Mouse (Mus musculus) limb, embryonic 15.5 days (tissue): ENCODE measurements around the gene 1700020A23Rik. TPM values are rescaled to one million over a fixed set of nuclear protein-coding genes. Genes with fewer than 3 reads are reported as not detected.

ENCODE experiments used
- ATAC-seq: fragments of 200-750 bp; cut with Nextera tagmentation; 2 replicates; pipeline ENCODE4 v1.8.0; 2017; ENCODE audit warnings: low read depth, moderate TSS enrichment; ENCODE audit not compliant: insufficient number of reproducible peaks, low FRiP score, low TSS enrichment
- H3K27ac ChIP-seq: fragments of 300-500 bp; sonication (generic); 2 replicates; pipeline ENCODE4 v1.5.1; 2015; ENCODE audit warnings: moderate library complexity, mild to moderate bottlenecking, inconsistent platforms
- H3K27me3 ChIP-seq: fragments of 300-500 bp; sonication (generic); 2 replicates; pipeline ENCODE4 v1.6.1; 2015; ENCODE audit warnings: inconsistent platforms
- H3K36me3 ChIP-seq: fragments of 300-500 bp; sonication (generic); 2 replicates; pipeline ENCODE4 v1.6.1; 2015; ENCODE audit warnings: inconsistent platforms
- H3K4me1 ChIP-seq: fragments of 300-500 bp; sonication (generic); 2 replicates; pipeline ENCODE4 v1.6.1; 2015; ENCODE audit warnings: inconsistent platforms
- H3K4me2 ChIP-seq: fragments of 300-500 bp; sonication (generic); 2 replicates; pipeline ENCODE4 v1.6.1; 2015; ENCODE audit warnings: mild to moderate bottlenecking, inconsistent platforms
- H3K4me3 ChIP-seq: fragments of 300-500 bp; sonication (generic); 2 replicates; pipeline ENCODE4 v1.5.1; 2015; ENCODE audit warnings: mild to moderate bottlenecking, inconsistent platforms
- H3K9ac ChIP-seq: fragments of 300-500 bp; sonication (generic); 2 replicates; pipeline ENCODE4 v1.6.1; 2015; ENCODE audit warnings: inconsistent platforms
- H3K9me3 ChIP-seq: fragments of 300-500 bp; sonication (generic); 2 replicates; pipeline ENCODE4 v1.6.1; 2016; ENCODE audit warnings: inconsistent platforms
- WGBS: fragments of 180-500 bp; shearing (Covaris S2); methylation state at CpG from one replicate; pipeline ENCODE4 v1.1.7; 2015; 5-methylcytosine and 5-hydroxymethylcytosine counted together
- polyA plus RNA-seq: library from polyadenylated mRNA; unstranded; fragments of >200 nt; fragmentation: Nextera tagmentation; extraction: Ambion mirVana; gene quantifications from 2 replicates; pipeline ENCODE4 v1.2.1, GENCODE M21; 2015

1700020A23Rik gene
- polyA plus RNA-seq, 1 experiment from 2014 or later = not detected

GRCm38 (mm10) chr2:130390993-130391625 lies 13.9 kb upstream of the 1700020A23Rik start:
- Histone ChIP-seq H3K9me3 (no peaks in the 10 kb centered on the region), H3K4me2 (no peak overlapping the region), H3K9ac (no peak overlapping the region), H3K27ac (no peak overlapping the region), H3K4me1 (peaks cover 3% of the 10 kb centered on the region), H3K4me3 (no peak overlapping the region), H3K36me3 (peaks cover 54% of the 10 kb centered on the region), H3K27me3 (no peaks in the 10 kb centered on the region)
- 84% methylated on average over 11 of the region's 11 CpGs for WGBS
- ATAC-seq = no peak

GRCm38 (mm10) chr2:130392836-130393235 lies 12.2 kb upstream of the 1700020A23Rik start:
- 83% methylated on average over 3 of the region's 3 CpGs for WGBS
- Histone ChIP-seq H3K27me3 (no peaks in the 10 kb centered on the region), H3K36me3 (peaks cover 54% of the 10 kb centered on the region), H3K9me3 (no peaks in the 10 kb centered on the region), H3K27ac (no peak overlapping the region), H3K9ac (no peak overlapping the region), H3K4me3 (no peak overlapping the region), H3K4me1 (peaks cover 21% of the 10 kb centered on the region), H3K4me2 (no peak overlapping the region)
- ATAC-seq = no peak

GRCm38 (mm10) chr2:130395696-130396095 lies 9.4 kb upstream of the 1700020A23Rik start:
- ATAC-seq = no peak
- Histone ChIP-seq H3K4me1 (peaks cover 27% of the 10 kb centered on the region), H3K27me3 (no peaks in the 10 kb centered on the region), H3K4me3 (no peak overlapping the region), H3K9ac (0 out of 2 replicates have a peak overlapping the region, but pooled peaks have one; percentile 7), H3K4me2 (no peak overlapping the region), H3K27ac (no peak overlapping the region), H3K9me3 (no peaks in the 10 kb centered on the region), H3K36me3 (peaks cover 48% of the 10 kb centered on the region)
- WGBS = 95% methylated on average over 11 of the region's 11 CpGs

- H3K4me3 ChIP-seq = peak within 1 kb of the TSS; percentile 72
- H3K4me2 ChIP-seq = peak within 1 kb of the TSS; percentile 92
- H3K36me3 ChIP-seq = peaks cover 33% of the 10 kb centered on the region
- peak within 1 kb of the TSS; percentile 75 for H3K9ac ChIP-seq
- peak within 1 kb of the TSS; percentile 90 for H3K27ac ChIP-seq
- peak; percentile 86 for ATAC-seq
- WGBS = under 1% methylated on average over 43 of the region's 53 CpGs
- no peaks in the 10 kb centered on the region for H3K27me3 ChIP-seq
- H3K4me1 ChIP-seq = peaks cover 27% of the 10 kb centered on the region
- H3K9me3 ChIP-seq = no peaks in the 10 kb centered on the region
These were observed 7.7 kb upstream of the 1700020A23Rik start, which contains the start of gene Cpxm1 for GRCm38 (mm10) chr2:130397186-130397985. TSS of gene Cpxm1 (minus strand) at chr2:130397574.

- H3K9ac ChIP-seq = peak overlapping the region; percentile 75
- H3K4me3 ChIP-seq = peak overlapping the region; percentile 72
- peaks cover 26% of the 10 kb centered on the region for H3K36me3 ChIP-seq
- no peaks in the 10 kb centered on the region for H3K27me3 ChIP-seq
- WGBS = 11% methylated on average over 14 of the region's 14 CpGs
- H3K9me3 ChIP-seq = no peaks in the 10 kb centered on the region
- ATAC-seq = no peak
- peaks cover 27% of the 10 kb centered on the region for H3K4me1 ChIP-seq
- H3K27ac ChIP-seq = peak overlapping the region; percentile 90
- peak overlapping the region; percentile 92 for H3K4me2 ChIP-seq
These were observed 7.0 kb upstream of the 1700020A23Rik start for GRCm38 (mm10) chr2:130398091-130398490.

GRCm38 (mm10) chr2:130400046-130400445 lies 5.0 kb upstream of the 1700020A23Rik start:
- WGBS = 86% methylated on average over 1 of the region's 1 CpGs
- H3K4me1 ChIP-seq = peaks cover 27% of the 10 kb centered on the region
- ATAC-seq = no peak
- H3K4me3 ChIP-seq = no peak overlapping the region
- H3K9me3 ChIP-seq = no peaks in the 10 kb centered on the region
- no peak overlapping the region for H3K9ac ChIP-seq
- H3K4me2 ChIP-seq = no peak overlapping the region
- no peaks in the 10 kb centered on the region for H3K27me3 ChIP-seq
- H3K27ac ChIP-seq = no peak overlapping the region
- H3K36me3 ChIP-seq = peaks cover 7% of the 10 kb centered on the region

GRCm38 (mm10) chr2:130401891-130402290 lies 3.2 kb upstream of the 1700020A23Rik start:
- ATAC-seq = no peak
- H3K4me3 ChIP-seq = no peak overlapping the region
- no peaks in the 10 kb centered on the region for H3K36me3 ChIP-seq
- no peak overlapping the region for H3K27ac ChIP-seq
- peaks cover 20% of the 10 kb centered on the region for H3K4me1 ChIP-seq
- no peaks in the 10 kb centered on the region for H3K27me3 ChIP-seq
- H3K9ac ChIP-seq = no peak overlapping the region
- no peak overlapping the region for H3K4me2 ChIP-seq
- 80% methylated on average over 4 of the region's 4 CpGs for WGBS
- H3K9me3 ChIP-seq = no peaks in the 10 kb centered on the region

GRCm38 (mm10) chr2:130406178-130406577 lies 1.1 kb downstream of the 1700020A23Rik start, which contains the start of gene Tmem239:
TSS of gene Tmem239 (plus strand) at chr2:130406478.
- H3K4me3 ChIP-seq = no peak within 1 kb of the TSS
- no peak for ATAC-seq
- no peaks in the 10 kb centered on the region for H3K27me3 ChIP-seq
- H3K4me1 ChIP-seq = peaks cover 20% of the 10 kb centered on the region
- H3K9me3 ChIP-seq = no peaks in the 10 kb centered on the region
- H3K27ac ChIP-seq = no peak within 1 kb of the TSS
- no peak within 1 kb of the TSS for H3K9ac ChIP-seq
- 84% methylated on average over 2 of the region's 2 CpGs for WGBS
- H3K36me3 ChIP-seq = no peaks in the 10 kb centered on the region
- H3K4me2 ChIP-seq = no peak within 1 kb of the TSS

GRCm38 (mm10) chr2:130408194-130408593 lies 3.1 kb downstream of the 1700020A23Rik start:
- H3K27me3 ChIP-seq = no peaks in the 10 kb centered on the region
- no peaks in the 10 kb centered on the region for H3K9me3 ChIP-seq
- H3K36me3 ChIP-seq = no peaks in the 10 kb centered on the region
- ATAC-seq = peak; percentile 35; the same call in 1 of the 2 replicates
- H3K9ac ChIP-seq = no peak overlapping the region
- WGBS = 11% methylated on average over 6 of the region's 6 CpGs
- peaks cover 27% of the 10 kb centered on the region for H3K4me1 ChIP-seq
- H3K4me2 ChIP-seq = no peak overlapping the region
- no peak overlapping the region for H3K4me3 ChIP-seq
- peak overlapping the region; percentile 67 for H3K27ac ChIP-seq

- H3K9me3 ChIP-seq = no peaks in the 10 kb centered on the region
- no peaks in the 10 kb centered on the region for H3K36me3 ChIP-seq
- peaks cover 24% of the 10 kb centered on the region for H3K4me1 ChIP-seq
- 34% methylated on average over 16 of the region's 16 CpGs for WGBS
- no peak overlapping the region for H3K4me2 ChIP-seq
- no peaks in the 10 kb centered on the region for H3K27me3 ChIP-seq
- peak overlapping the region; percentile 67 for H3K27ac ChIP-seq
- no peak overlapping the region for H3K4me3 ChIP-seq
- H3K9ac ChIP-seq = no peak overlapping the region
- ATAC-seq = peak; percentile 58; the same call in 1 of the 2 replicates
These were observed 6.8 kb downstream of the 1700020A23Rik start for GRCm38 (mm10) chr2:130411558-130412495.

- Histone ChIP-seq H3K4me1 (peaks cover 21% of the 10 kb centered on the region), H3K36me3 (no peaks in the 10 kb centered on the region), H3K9me3 (no peaks in the 10 kb centered on the region), H3K27ac (peak overlapping the region; percentile 67; the same call in 1 of the 2 replicates), H3K4me2 (no peak overlapping the region), H3K27me3 (no peaks in the 10 kb centered on the region), H3K9ac (no peak overlapping the region), H3K4me3 (no peak overlapping the region)
- 81% methylated on average over 3 of the region's 3 CpGs for WGBS
- ATAC-seq = no peak
These were observed 7.7 kb downstream of the 1700020A23Rik start for GRCm38 (mm10) chr2:130412775-130413174.
